Mouse (Mus musculus): ENCODE measurements around the gene Pop5.
A peak's percentile ranks its signal among the peaks of the same experiment; 100 is the strongest.

Pop5 gene

GRCm38 (mm10) chr5:115214864-115215263, 20.8 kb upstream of the Pop5 start:
- DNase-seq (ENCODE audit: extremely low spot score, low read depth, low spot score): no peak

- no peak for DNase-seq (ENCODE audit: extremely low spot score, low read depth, low spot score)
Observed at GRCm38 (mm10) chr5:115215273-115216185, 20.1 kb upstream of the Pop5 start.

- DNase-seq (ENCODE audit: extremely low spot score, low read depth, low spot score): no peak
Observed at GRCm38 (mm10) chr5:115217998-115218397, 17.6 kb upstream of the Pop5 start.

GRCm38 (mm10) chr5:115220931-115221640, 14.6 kb upstream of the Pop5 start:
- DNase-seq (ENCODE audit: extremely low spot score, low read depth, low spot score): no peak

GRCm38 (mm10) chr5:115222485-115222884, 13.2 kb upstream of the Pop5 start:
- DNase-seq (ENCODE audit: extremely low spot score, low read depth, low spot score): no peak

- no peak for DNase-seq (ENCODE audit: extremely low spot score, low read depth, low spot score)
Observed at GRCm38 (mm10) chr5:115230830-115231551, 4.6 kb upstream of the Pop5 start.

- DNase-seq (ENCODE audit: extremely low spot score, low read depth, low spot score): no peak
Observed at GRCm38 (mm10) chr5:115231552-115232120, 4.0 kb upstream of the Pop5 start.

- DNase-seq (ENCODE audit: extremely low spot score, low read depth, low spot score): no peak
Observed at GRCm38 (mm10) chr5:115232516-115232915, 3.1 kb upstream of the Pop5 start.

DNA sequence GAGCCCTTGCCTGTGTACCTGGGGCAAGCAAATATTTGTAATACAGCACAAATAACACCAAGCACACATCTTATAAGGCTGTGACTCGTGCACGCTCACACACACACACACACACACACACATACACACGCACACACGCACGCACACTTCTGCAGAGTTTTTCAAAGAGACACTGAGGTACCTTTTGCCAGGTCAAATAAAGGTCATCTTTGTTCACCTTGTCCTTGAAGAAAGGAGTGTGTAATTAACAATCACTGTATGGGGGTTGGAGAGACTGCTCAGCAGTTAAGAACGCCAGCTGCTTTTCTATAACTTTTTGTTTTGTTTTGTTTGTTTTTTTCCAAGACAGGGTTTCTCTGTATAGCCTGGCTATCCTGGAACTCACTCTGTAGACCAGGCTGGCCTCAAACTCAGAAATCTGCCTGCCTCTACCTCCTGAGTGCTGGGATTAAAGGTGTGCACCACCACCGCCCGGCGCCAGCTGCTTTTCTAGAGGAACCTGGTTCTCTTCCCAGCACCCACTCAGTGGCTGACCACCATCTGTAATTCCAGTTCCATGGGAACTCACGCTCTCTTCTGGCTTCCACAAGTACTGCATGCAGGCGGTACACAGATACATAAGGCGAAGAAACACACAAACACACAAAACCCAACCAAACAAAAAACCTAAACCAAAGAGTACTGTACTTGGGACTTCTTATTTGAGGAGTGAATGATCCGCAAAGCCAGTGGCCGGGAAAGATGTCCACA, 2.4 kb upstream of the Pop5 start:
- no peak for DNase-seq (ENCODE audit: extremely low spot score, low read depth, low spot score)

DNA sequence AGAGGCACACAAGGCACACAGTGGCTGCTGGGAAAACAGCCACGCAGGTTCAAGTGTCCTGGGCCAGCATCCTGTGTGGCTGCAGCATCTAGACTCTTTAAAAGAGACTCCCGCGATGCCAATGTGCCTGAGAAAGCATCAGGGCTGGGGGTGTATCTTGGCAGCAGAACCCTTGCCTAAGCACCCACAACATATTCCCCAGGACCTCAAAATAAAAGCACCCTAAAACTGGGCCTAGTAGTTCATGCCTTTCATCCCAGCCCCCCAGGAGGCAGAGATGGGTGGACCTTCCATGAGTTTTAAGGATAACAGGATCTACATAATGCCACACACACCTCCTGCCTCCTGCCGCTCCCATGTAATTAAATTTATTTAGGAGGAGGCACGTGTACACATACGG, 1.1 kb upstream of the Pop5 start:
- DNase-seq (ENCODE audit: extremely low spot score, low read depth, low spot score): no peak

DNA sequence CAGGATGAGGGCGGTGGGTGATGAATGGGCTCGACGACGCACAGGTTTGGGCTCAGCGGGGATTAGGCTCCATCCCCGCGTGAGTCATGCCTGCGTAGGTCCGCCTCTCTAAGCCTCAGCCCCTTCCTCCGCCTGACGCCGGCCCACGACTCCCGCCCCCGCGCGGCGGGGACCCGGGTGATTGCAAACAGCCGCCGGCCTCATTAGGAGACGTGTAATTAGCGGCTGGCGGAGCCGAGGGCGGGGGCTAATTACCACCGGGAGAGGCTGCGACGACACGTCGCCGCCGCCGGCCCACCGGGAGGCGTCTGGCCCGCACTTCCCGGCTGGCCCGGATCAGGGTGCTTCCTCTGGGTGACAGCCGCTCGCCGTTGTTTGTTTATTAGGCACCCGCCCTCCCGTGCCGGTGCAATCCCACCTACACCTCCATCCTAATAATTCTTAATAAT, 289 bp upstream of the Pop5 start:
- no peak for DNase-seq (ENCODE audit: extremely low spot score, low read depth, low spot score)

- DNase-seq (ENCODE audit: extremely low spot score, low read depth, low spot score): peak; percentile 81
Observed at GRCm38 (mm10) chr5:115237803-115238728, 2.4 kb downstream of the Pop5 start.

DNA sequence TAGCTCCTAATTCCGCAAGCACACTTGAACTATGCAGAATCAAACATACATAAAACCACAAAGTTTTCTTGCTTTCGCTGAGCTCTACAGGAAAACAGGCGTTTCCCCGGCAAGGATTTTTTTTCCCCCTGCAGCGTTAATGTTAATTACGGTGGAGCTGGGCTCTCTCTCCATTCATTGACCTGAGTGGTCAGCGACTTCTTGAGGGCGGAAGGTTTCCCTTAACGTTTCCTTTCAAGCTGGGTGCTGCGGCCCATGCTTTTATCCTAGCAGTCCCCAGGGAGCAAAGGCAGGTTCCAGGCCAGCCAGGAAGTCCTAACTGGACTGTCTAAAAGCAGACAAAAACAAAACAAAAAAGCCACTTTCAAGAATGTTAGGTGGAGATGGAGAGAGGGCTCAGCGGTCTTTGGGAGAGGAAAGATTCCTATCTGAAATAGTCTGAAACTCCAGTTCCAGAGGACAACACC, 3.1 kb downstream of the Pop5 start:
- DNase-seq (ENCODE audit: extremely low spot score, low read depth, low spot score): no peak

GRCm38 (mm10) chr5:115240191-115240590, 4.6 kb downstream of the Pop5 start:
- DNase-seq (ENCODE audit: extremely low spot score, low read depth, low spot score): no peak

- no peak for DNase-seq (ENCODE audit: extremely low spot score, low read depth, low spot score)
Observed at GRCm38 (mm10) chr5:115255472-115255871, 19.8 kb downstream of the Pop5 start.

DNA sequence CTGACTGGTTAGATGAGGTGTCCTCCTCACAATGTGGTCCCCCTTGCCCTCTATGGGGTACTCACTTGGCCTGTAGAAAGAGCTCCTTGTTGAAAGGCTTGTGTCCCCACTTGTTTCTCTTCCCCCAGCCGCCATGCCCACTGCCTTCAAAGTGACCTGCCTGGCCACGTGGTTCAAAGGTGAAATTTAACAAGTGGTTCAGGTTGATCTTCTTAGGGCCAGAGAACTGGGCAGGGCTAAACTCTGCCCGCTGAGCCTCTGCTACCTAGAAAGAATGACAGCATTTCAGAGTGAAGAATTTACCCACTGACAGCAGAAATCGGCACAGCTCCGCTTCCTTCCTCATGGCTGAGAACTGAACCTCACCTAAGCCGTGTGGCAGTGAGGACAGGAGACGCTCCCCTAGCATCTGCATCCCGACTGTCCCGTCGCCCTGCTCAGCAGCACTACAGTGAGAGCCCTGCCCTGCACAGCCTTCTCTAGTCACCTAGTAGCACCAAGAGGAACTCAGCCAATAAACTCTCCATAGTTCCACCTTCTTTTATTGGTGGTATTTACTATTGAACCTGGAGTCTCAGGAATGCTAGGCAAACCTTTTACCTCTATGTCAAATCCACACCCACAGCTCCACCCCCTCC, 21.4 kb downstream of the Pop5 start:
- DNase-seq (ENCODE audit: extremely low spot score, low read depth, low spot score): no peak

- DNase-seq (ENCODE audit: extremely low spot score, low read depth, low spot score): no peak
Observed at GRCm38 (mm10) chr5:115260356-115260755, 24.7 kb downstream of the Pop5 start.

- no peak for DNase-seq (ENCODE audit: extremely low spot score, low read depth, low spot score)
Observed at GRCm38 (mm10) chr5:115261141-115261540, 25.5 kb downstream of the Pop5 start.

GRCm38 (mm10) chr5:115261880-115262279, 26.2 kb downstream of the Pop5 start:
- no peak for DNase-seq (ENCODE audit: extremely low spot score, low read depth, low spot score)

Measured in hindlimb bud, embryonic 11.5 days (tissue).